Mouse (Mus musculus) brain, embryonic 14.5 days (tissue): ENCODE measurements around the gene Lipa.
A peak's percentile ranks its signal among the peaks of the same experiment; 100 is the strongest.

Source experiments
- CTCF ChIP-seq: fragments of 200-500 bp; IDR thresholded peaks from 2 replicates; pipeline ENCODE4 v1.5.1; 2012; ENCODE audit warnings: inconsistent platforms, mild to moderate bottlenecking, moderate library complexity, borderline replicate concordance; ENCODE audit not compliant: insufficient read depth, insufficient read length; ENCODE audit errors: extremely low read depth
- POLR2A ChIP-seq: fragments of 200-500 bp; IDR thresholded peaks from 2 replicates; pipeline ENCODE4 v1.6.1; 2012; ENCODE audit warnings: mild to moderate bottlenecking, inconsistent platforms, borderline replicate concordance; ENCODE audit not compliant: poor library complexity, insufficient read depth, insufficient read length, severe bottlenecking; ENCODE audit errors: extremely low read depth

- TF ChIP-seq POLR2A (peak; percentile 54; the same call in 1 of the 2 replicates), CTCF (no peak)
Observed at GRCm38 (mm10) chr19:34526941-34527682, at the start of gene Lipa.
